ENCODE assay signal across 15 mouse cellular contexts in the genomic region with DNA sequence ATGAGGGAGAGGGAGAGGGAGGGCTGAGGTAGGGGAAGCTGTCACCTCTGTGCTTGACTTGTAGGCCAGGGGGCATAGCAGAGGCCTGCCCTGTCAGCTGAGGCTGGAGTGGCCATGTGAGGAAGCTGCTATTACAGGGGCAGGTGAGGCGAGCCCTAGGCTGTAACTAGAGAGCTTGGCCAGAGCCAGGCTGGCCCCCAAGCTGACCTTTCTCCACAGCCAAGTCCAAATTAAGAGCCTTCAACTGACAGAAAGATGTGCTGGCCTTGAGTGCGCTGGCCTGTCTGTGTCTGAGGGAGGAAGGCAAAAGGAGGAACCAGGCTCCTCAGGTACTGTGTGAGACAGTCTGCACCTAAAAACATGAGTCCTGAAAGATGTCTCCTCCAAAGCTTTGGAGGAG. TPM values are rescaled to one million over a fixed set of nuclear protein-coding genes. Genes with fewer than 3 reads are reported as not detected.
DNase-seq lines count a peak whose midpoint lies in the region.
"Had no signal": no experiment of that assay in that cellular context is flagged by ENCODE, and none has a peak within 500 bp of the region (broad histone marks: within the 10 kb centered on the region; RNA-seq: fewer than 3 reads in every experiment).

No protein-coding gene starts in this region.

- intact Hi-C loops in gastrocnemius, postnatal 36 days (cut with DNase I) = no loop called here

- DNase-seq in adrenal gland, postnatal 10 days = peak; percentile 18
- DNase-seq in adrenal gland, adult 18-20 months (ENCODE audit: low spot score in 2 of 2) = no peak
- peak; percentile 20 to 26 for DNase-seq in adrenal gland, postnatal 36 days
- DNase-seq in gastrocnemius, adult 8-10 months (ENCODE audit: low spot score in 2 of 2) = peak; percentile 60 to 83
- DNase-seq in gastrocnemius, postnatal 36 days = peak; percentile 34 to 41
- DNase-seq in layer of hippocampus, adult 9-11 months = no peak
- no peak for DNase-seq in lung, postnatal 36 days
- DNase-seq: cerebellum, adult 2 months; cerebellum, postnatal 10 days; embryo, embryonic 11 days; heart, adult 18-20 months; heart, postnatal 14 days; kidney, adult 2 months had no signal

RNA-seq across cellular contexts. Expression of gene Tead4, which starts 47.5 kb away (rescaled TPM):
- 1 to 10 TPM; 4.4 to 4.6 TPM for total RNA-seq in adrenal gland, postnatal 10 days (2021)
- 1 to 10 TPM; 2.6 to 3.8 TPM for total RNA-seq in adrenal gland, adult 18-20 months (2021)
- 1 to 10 TPM; 1.7 to 3.2 TPM for total RNA-seq in adrenal gland, postnatal 36 days (2021)
- 1 to 10 TPM; 6.0 to 8.1 (median 7.5) TPM for total RNA-seq in gastrocnemius, adult 8-10 months (2022)
- 1 to 10 TPM; 3.7 to 4.3 TPM for total RNA-seq in gastrocnemius, postnatal 36 days (2021)
- total RNA-seq: CH12.LX; hematopoietic stem cell, adult 5-6 weeks had no signal

Comparison
In these comparisons a context has a peak if more than half of its experiments do, and no peak if none do; other contexts are left out.
1. DNase-seq: peak in adrenal gland, postnatal 10 days (single experiment), adrenal gland, postnatal 36 days (2 of 2), gastrocnemius, adult 8-10 months (2 of 2) and gastrocnemius, postnatal 36 days (2 of 2); none in adrenal gland, adult 18-20 months (0 of 2), layer of hippocampus, adult 9-11 months (single experiment) and lung, postnatal 36 days (single experiment).